In the genomic region with DNA sequence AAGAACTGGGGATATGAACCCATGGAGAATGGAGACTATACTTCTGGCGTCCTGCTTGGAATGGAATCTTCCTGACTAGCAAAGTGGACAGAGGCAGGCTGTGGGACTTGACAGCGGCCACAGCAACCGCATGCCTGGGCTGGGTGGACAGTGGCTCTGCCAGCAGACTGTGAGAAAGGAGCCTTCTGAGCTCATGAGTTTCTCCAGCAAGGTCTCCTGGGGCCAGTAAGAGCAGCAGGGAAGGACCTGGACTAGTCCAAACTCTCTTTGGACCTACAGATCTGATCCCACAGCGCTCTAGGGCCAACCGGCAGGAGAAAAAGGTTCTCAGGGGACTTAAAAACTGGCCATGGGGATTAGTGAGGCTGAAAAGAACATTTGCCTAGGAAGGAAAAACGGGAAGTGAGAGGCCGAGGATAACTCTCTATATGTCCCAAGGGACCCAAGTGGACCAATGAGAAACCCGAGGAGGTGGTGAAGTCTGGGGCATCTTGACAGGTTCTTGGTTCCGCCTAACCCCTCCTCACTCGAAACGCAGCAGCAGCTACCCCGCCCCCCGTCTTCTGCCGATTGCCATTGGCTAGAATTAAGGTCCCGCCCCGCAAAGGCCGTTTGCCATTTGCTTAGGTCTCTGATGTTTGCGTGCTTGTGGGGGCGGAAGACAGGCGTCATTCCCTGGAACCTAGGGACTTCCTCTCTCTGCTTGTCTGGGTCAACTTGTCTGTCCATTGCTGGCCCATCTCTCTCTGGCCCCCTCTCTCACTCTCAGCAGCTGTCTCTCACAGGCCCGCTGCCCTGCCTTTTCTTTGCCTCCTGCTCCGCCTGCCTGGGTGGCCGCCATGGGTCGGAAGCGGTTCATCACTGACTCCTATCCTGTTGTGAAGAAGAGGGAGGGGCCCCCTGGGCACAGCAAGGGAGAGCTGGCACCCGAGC, we compare ENCODE assay signal across 8 mouse cellular contexts. TPM values are rescaled to one million over a fixed set of nuclear protein-coding genes. Genes with fewer than 3 reads are reported as not detected.
A peak's percentile ranks its signal among the peaks of the same experiment; 100 is the strongest.
DNase-seq lines count a peak whose midpoint lies in the region; ATAC-seq and TF ChIP-seq lines count a peak whose summit lies in the region.

A gene (plus strand): TSS at position 647 of the 933 bp plus-strand sequence.

- peak; percentile 63; the same call in 1 of the 2 replicates for TF ChIP-seq POLR2A in liver, adult 2 months (IDR thresholded peaks at IDR 0.05; ENCODE audit: extremely low read depth, insufficient read depth, low read length)
- TF ChIP-seq POLR2A in myocyte (IDR thresholded peaks at IDR 0.05; ENCODE audit: insufficient read length, low read depth): peak; percentile 82

- peak within 1 kb of the TSS; percentile 75 for H3K9ac ChIP-seq in kidney, embryonic 16.5 days (replicated peaks; ENCODE audit: low read length)
- peak within 1 kb of the TSS; percentile 81 for H3K9ac ChIP-seq in liver, adult 2 months (ENCODE audit: low read depth, low read length)

- H3K4me2 ChIP-seq in kidney, embryonic 16.5 days (replicated peaks; ENCODE audit: low read depth, low read length): peak within 1 kb of the TSS; percentile 85
- peak within 1 kb of the TSS; percentile 98 for H3K4me2 ChIP-seq in myocyte (ENCODE audit: low read depth)

- peak within 1 kb of the TSS; percentile 6 for H3ac ChIP-seq in myocyte (ENCODE audit: control insufficient read depth, insufficient read length)

- no peaks in the 10 kb centered on the region for H3K9me3 ChIP-seq in heart, embryonic 10.5 days
- no peaks in the 10 kb centered on the region for H3K9me3 ChIP-seq in kidney, embryonic 16.5 days (ENCODE audit: low read length)

- no peaks in the 10 kb centered on the region for H3K79me2 ChIP-seq in liver, adult 2 months (ENCODE audit: control insufficient read depth, insufficient read depth, low read length)
- peaks cover 8% of the 10 kb centered on the region for H3K79me2 ChIP-seq in myocyte (ENCODE audit: control insufficient read depth, insufficient read depth)

- peak; percentile 97 to 98 for DNase-seq in B cell, adult 2 months
- peak; percentile 99 for DNase-seq in brain, adult 2 months (ENCODE audit: low read depth, low spot score)
- peak; percentile 98 for DNase-seq in heart, embryonic 10.5 days (ENCODE audit: low spot score)
- peak; percentile 87 for DNase-seq in liver, adult 2 months (ENCODE audit: extremely low read depth, low read depth, low spot score)
- DNase-seq in splenic B cell, adult 2 months (ENCODE audit: low read depth, low spot score): peak; percentile 99

- no peaks in the 10 kb centered on the region for H3K36me3 ChIP-seq in heart, embryonic 10.5 days
- H3K36me3 ChIP-seq in kidney, embryonic 16.5 days (ENCODE audit: insufficient read depth, low read length): no peaks in the 10 kb centered on the region
- no peaks in the 10 kb centered on the region for H3K36me3 ChIP-seq in liver, adult 2 months (ENCODE audit: control insufficient read depth, insufficient read depth, low read length)
- H3K36me3 ChIP-seq in myocyte (ENCODE audit: control insufficient read depth, insufficient read depth): no peaks in the 10 kb centered on the region
- peaks cover 2% of the 10 kb centered on the region; the same call in 1 of the 2 replicates for H3K36me3 ChIP-seq in splenic B cell, adult 2 months (ENCODE audit: control insufficient read depth, insufficient read depth, low read length, poor library complexity, severe bottlenecking)

- WGBS in heart, embryonic 10.5 days: 12% methylated on average over 26 of the region's 26 CpGs
- 10% methylated on average over 26 of the region's 26 CpGs for WGBS in kidney, embryonic 16.5 days
- WGBS in liver, adult 2 months: 10% methylated on average over 26 of the region's 26 CpGs

- peaks cover 31% of the 10 kb centered on the region for H3K27me3 ChIP-seq in heart, embryonic 10.5 days (ENCODE audit: insufficient read depth, poor library complexity, severe bottlenecking)
- no peaks in the 10 kb centered on the region for H3K27me3 ChIP-seq in kidney, embryonic 16.5 days (ENCODE audit: insufficient read depth, low read length)
- H3K27me3 ChIP-seq in liver, adult 2 months (ENCODE audit: control insufficient read depth, insufficient read depth, low read length): no peaks in the 10 kb centered on the region
- no peaks in the 10 kb centered on the region for H3K27me3 ChIP-seq in myocyte (ENCODE audit: control insufficient read depth, insufficient read depth, insufficient read length)
- no peaks in the 10 kb centered on the region for H3K27me3 ChIP-seq in splenic B cell, adult 2 months (ENCODE audit: control insufficient read depth, insufficient read depth, low read length, poor library complexity, severe bottlenecking)

- peak within 1 kb of the TSS; percentile 83 for H3K27ac ChIP-seq in heart, embryonic 10.5 days
- peak within 1 kb of the TSS; percentile 93 for H3K27ac ChIP-seq in kidney, embryonic 16.5 days (ENCODE audit: low read length)
- peak within 1 kb of the TSS; percentile 94 for H3K27ac ChIP-seq in liver, adult 2 months (replicated peaks; ENCODE audit: insufficient read depth, low read depth, low read length)

- peak within 1 kb of the TSS; percentile 63 for H3K4me3 ChIP-seq in heart, embryonic 10.5 days
- peak within 1 kb of the TSS; percentile 54 for H3K4me3 ChIP-seq in kidney, embryonic 16.5 days (ENCODE audit: low read length)
- peak within 1 kb of the TSS; percentile 78 for H3K4me3 ChIP-seq in liver, adult 2 months (ENCODE audit: insufficient read depth, low read depth, low read length)
- H3K4me3 ChIP-seq in myocyte: peak within 1 kb of the TSS; percentile 29

- peaks cover 27% of the 10 kb centered on the region for H3K4me1 ChIP-seq in heart, embryonic 10.5 days
- H3K4me1 ChIP-seq in kidney, embryonic 16.5 days (ENCODE audit: insufficient read depth, low read length): peaks cover 34% of the 10 kb centered on the region
- H3K4me1 ChIP-seq in liver, adult 2 months (ENCODE audit: control insufficient read depth, insufficient read depth, low read length): no peaks in the 10 kb centered on the region; the same call in 1 of the 2 replicates

- TF ChIP-seq CTCF in liver, adult 2 months (IDR thresholded peaks at IDR 0.05; ENCODE audit: low read depth, low read length): no peak

- peak; percentile 91 for ATAC-seq in erythroblast, adult 5-6 weeks (replicated peaks; ENCODE audit: low FRiP score, poor library complexity, severe bottlenecking)
- peak; percentile 83 for ATAC-seq in kidney, embryonic 16.5 days (ENCODE audit: low FRiP score, low TSS enrichment)

TF ChIP-seq in myocyte, 11 proteins besides CTCF, POLR2A, EP300 and RAD21:
- TF ChIP-seq MAX (IDR thresholded peaks at IDR 0.05; ENCODE audit: low read depth): no peak
- peak; percentile 88 for TF ChIP-seq POLR2AphosphoS2 (IDR thresholded peaks at IDR 0.05; ENCODE audit: insufficient read length, low read depth)
- TF ChIP-seq MYOG (IDR thresholded peaks at IDR 0.05; ENCODE audit: control insufficient read depth in 1 of 3, insufficient read depth in 1 of 3, insufficient read length in 2 of 3, low read depth in 2 of 3): peak in 1 of 3 experiments; percentile 66
- no peak for TF ChIP-seq USF1 (IDR thresholded peaks at IDR 0.05; ENCODE audit: low read depth)
- peak in 2 of 3 experiments; percentile 7 to 32 for TF ChIP-seq MYOD1 (IDR thresholded peaks at IDR 0.05; ENCODE audit: control insufficient read depth in 1 of 3, insufficient read length in 2 of 3, low read depth in 2 of 3)
- peak; percentile 11 for TF ChIP-seq REST (IDR thresholded peaks at IDR 0.05; ENCODE audit: insufficient read depth, insufficient read length)

RNA-seq across cellular contexts. Expression of the gene that starts here (rescaled TPM):
- 23.6 and 25.4 TPM in 2 replicates for total RNA-seq in erythroblast, adult 5-6 weeks (2015; ENCODE audit: low replicate concordance)
- total RNA-seq in erythroblast, adult 5-6 weeks (2017; ENCODE audit: low replicate concordance): 8.8 and 30.3 TPM in 2 replicates
- polyA plus RNA-seq in heart, embryonic 10.5 days (2016; fragmentation: Nextera tagmentation; extraction: Ambion mirVana): 15.5 and 18.7 TPM in 2 replicates
- 34.2 and 36.3 TPM in 2 replicates for polyA plus RNA-seq in kidney, embryonic 16.5 days (2015; fragmentation: Nextera tagmentation; extraction: Ambion mirVana)
- 27.2 and 27.3 TPM in 2 replicates for total RNA-seq in liver, adult 2 months (2014; rRNA removed)
- 60.4 and 63.8 TPM in 2 replicates for polyA plus RNA-seq in liver, adult 2 months (2012; rRNA removed)
- 166 TPM for polyA plus RNA-seq in myocyte (2012; fragmentation: generic; extraction: Trizol)

Comparison
In these comparisons a context has a peak if more than half of its experiments do, and no peak if none do; other contexts are left out.
1. Peak in every context shown above with its lines: DNase-seq, ATAC-seq, H3K4me3 ChIP-seq and H3K27ac ChIP-seq.